Mouse (Mus musculus) limb, embryonic 11.5 days (tissue): Measurements from ENCODE around the gene Nav1. TPM values are rescaled to one million over a fixed set of nuclear protein-coding genes. Genes with fewer than 3 reads are reported as not detected.

Experiments
- ATAC-seq: fragments of 200-750 bp; cut with Nextera tagmentation; 2 replicates; pipeline ENCODE4 v1.8.0; 2017; ENCODE audit warnings: low read depth; ENCODE audit not compliant: insufficient number of reproducible peaks, low FRiP score, low TSS enrichment
- DNase-seq: peaks from one replicate; pipeline ENCODE4 v3.0.0-alpha.2; 2015; ENCODE audit warnings: low spot score
- H3K27ac ChIP-seq: fragments of 300-500 bp; sonication (generic); replicated peaks from 2 replicates; pipeline ENCODE4 v1.5.1; 2014; ENCODE audit warnings: low read depth, mild to moderate bottlenecking, low read length
- H3K27me3 ChIP-seq: fragments of 300-500 bp; sonication (generic); 2 replicates; pipeline ENCODE4 v1.6.1; 2014; ENCODE audit warnings: mild to moderate bottlenecking, low read length, mixed read lengths; ENCODE audit not compliant: control insufficient read depth, insufficient read depth
- H3K36me3 ChIP-seq: fragments of 300-500 bp; sonication (generic); 2 replicates; pipeline ENCODE4 v1.6.1; 2014; ENCODE audit warnings: mild to moderate bottlenecking, low read length, moderate library complexity, mixed read lengths; ENCODE audit not compliant: control insufficient read depth, insufficient read depth
- H3K4me1 ChIP-seq: fragments of 300-500 bp; sonication (generic); 2 replicates; pipeline ENCODE4 v1.6.1; 2014; ENCODE audit warnings: low read length, mixed read lengths; ENCODE audit not compliant: control insufficient read depth, insufficient read depth
- H3K4me2 ChIP-seq: fragments of 300-500 bp; sonication (generic); 2 replicates; pipeline ENCODE4 v1.6.1; 2014; ENCODE audit warnings: low read depth, mild to moderate bottlenecking, moderate library complexity; ENCODE audit not compliant: severe bottlenecking
- H3K4me3 ChIP-seq: fragments of 300-500 bp; sonication (generic); 2 replicates; pipeline ENCODE4 v1.5.1; 2014; ENCODE audit warnings: low read depth, low read length
- H3K9ac ChIP-seq: fragments of 300-500 bp; sonication (generic); 2 replicates; pipeline ENCODE4 v1.6.1; 2014; ENCODE audit warnings: mild to moderate bottlenecking, low read length
- H3K9me3 ChIP-seq: fragments of 300-500 bp; sonication (generic); 2 replicates; pipeline ENCODE4 v1.6.1; 2016; ENCODE audit warnings: low read length; ENCODE audit not compliant: control insufficient read depth
- WGBS: fragments of 180-500 bp; shearing (Covaris S2); extraction: QIAGEN DNeasy Blood & Tissue Kit; methylation state at CpG from one replicate; pipeline ENCODE4 v1.1.7; 2014; 5-methylcytosine and 5-hydroxymethylcytosine counted together
- polyA plus RNA-seq: library from polyadenylated mRNA; unstranded; fragments of >200 nt; fragmentation: Nextera tagmentation; extraction: Ambion mirVana; gene quantifications from 2 replicates; pipeline ENCODE4 v1.2.1, GENCODE M21; 2014

Gene Nav1
- polyA plus RNA-seq, 1 experiment from 2014 or later, result 16.4 TPM

DNA sequence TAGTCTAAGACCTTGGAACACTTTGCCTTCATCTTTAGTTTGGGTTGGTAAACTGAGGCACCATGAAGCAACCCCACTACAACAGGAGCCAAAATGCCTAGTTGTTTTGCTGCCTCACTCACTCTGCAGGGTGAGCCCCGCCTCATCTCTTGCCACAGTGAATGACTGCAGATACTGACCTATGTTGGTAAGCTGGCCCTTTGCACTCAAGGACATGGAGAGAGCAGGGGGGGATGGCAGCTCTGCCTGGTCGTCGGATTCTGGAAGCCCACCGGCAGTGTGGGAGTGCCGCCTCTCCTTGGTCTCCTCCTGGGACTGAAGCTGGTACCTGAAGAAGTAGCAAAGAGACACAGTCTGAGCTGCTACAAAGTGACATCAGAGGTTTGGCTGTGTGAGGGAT is 139.6 kb downstream of the Nav1 start:
- H3K27ac ChIP-seq, result no peak overlapping the region

DNA sequence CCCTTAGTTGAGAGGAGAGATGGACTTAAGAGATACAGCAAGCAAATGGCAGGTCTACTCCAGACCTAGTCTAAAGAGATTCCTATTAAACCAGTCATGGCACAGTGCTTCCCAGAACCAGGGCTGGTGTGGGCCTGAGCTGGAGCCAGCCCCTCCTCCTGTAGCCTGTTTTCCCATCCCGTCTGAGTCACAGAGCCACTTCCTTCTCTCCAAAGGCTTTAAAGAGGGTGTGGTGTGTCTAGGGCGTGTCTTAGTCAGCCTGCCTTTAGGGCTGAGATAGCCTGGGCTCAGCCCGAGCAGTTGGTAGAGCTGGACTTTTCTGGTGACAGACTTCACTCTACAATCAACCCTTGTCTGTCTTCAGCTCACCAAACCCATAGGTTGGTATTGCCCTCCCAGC is 140.2 kb downstream of the Nav1 start:
- Histone ChIP-seq H3K27ac (no peak overlapping the region), H3K27me3 (no peaks in the 10 kb centered on the region), H3K4me3 (no peak overlapping the region), H3K9me3 (no peaks in the 10 kb centered on the region), H3K36me3 (peaks cover 7% of the 10 kb centered on the region), H3K9ac (no peak overlapping the region), H3K4me2 (no peak overlapping the region), H3K4me1 (no peaks in the 10 kb centered on the region)
- no peak for DNase-seq
- WGBS, result 79% methylated on average over 3 of the region's 3 CpGs
- no peak for ATAC-seq

More for the DNA sequence above, 139.6 kb downstream of the Nav1 start:
- WGBS, result 94% methylated on average over 5 of the region's 5 CpGs
- H3K4me2 ChIP-seq, result no peak overlapping the region
- no peaks in the 10 kb centered on the region for H3K4me1 ChIP-seq
- no peak overlapping the region for H3K9ac ChIP-seq
- peaks cover 7% of the 10 kb centered on the region for H3K36me3 ChIP-seq
- no peaks in the 10 kb centered on the region for H3K27me3 ChIP-seq
- H3K9me3 ChIP-seq, result no peaks in the 10 kb centered on the region
- no peak for ATAC-seq
- H3K4me3 ChIP-seq, result no peak overlapping the region
- DNase-seq, result no peak

DNA sequence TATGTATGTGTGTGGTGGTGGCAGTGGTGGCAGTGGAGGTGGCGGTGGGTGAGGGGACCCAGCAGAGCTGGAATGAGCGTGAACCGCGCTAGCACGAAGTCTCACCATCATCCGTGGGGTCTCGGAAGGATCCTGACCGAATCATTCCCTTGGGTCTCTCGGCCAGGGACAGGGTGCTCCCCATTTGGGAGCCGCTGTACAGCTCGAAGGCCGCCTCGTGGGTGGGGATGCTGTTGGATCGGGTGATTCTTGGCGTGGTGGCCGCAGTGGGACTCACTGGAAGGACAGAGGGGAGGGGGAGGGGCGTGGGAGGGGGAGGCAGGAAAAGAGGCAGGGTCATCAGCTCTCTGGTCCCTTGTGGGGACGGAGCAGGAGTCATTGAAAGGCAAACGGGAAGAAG is 141.4 kb downstream of the Nav1 start:
- no peak for DNase-seq
- peaks cover 4% of the 10 kb centered on the region for H3K36me3 ChIP-seq
- no peak for ATAC-seq
- 91% methylated on average over 19 of the region's 19 CpGs for WGBS
- no peak overlapping the region for H3K27ac ChIP-seq
- no peaks in the 10 kb centered on the region for H3K9me3 ChIP-seq
- no peak overlapping the region for H3K4me3 ChIP-seq
- H3K27me3 ChIP-seq, result no peaks in the 10 kb centered on the region
- no peaks in the 10 kb centered on the region for H3K4me1 ChIP-seq
- H3K4me2 ChIP-seq, result no peak overlapping the region
- H3K9ac ChIP-seq, result no peak overlapping the region

DNA sequence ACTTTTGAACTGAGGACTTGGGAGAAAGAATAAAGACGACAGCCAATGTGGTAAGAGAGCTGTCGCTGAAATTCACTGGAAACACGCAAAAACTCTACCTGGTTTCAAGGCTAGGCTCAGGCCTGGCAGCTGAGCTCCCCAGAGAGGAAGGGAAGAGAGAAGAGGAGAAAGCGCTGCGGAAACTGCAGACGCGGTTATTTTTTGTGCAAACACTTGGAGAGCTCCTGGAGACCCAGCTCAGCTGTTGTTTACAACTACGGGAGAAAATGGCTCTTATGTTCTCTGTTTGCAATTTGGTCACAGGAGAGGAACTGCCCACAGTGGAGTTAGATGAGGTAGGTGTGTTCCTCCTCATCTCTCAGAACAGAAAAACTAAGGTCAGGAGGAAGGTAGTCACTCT is 144.4 kb downstream of the Nav1 start:
- H3K9me3 ChIP-seq, result no peaks in the 10 kb centered on the region
- no peak overlapping the region for H3K27ac ChIP-seq
- 84% methylated on average over 8 of the region's 8 CpGs for WGBS
- DNase-seq, result no peak
- no peak overlapping the region for H3K4me2 ChIP-seq
- H3K4me1 ChIP-seq, result no peaks in the 10 kb centered on the region
- no peak overlapping the region for H3K4me3 ChIP-seq
- H3K9ac ChIP-seq, result no peak overlapping the region
- H3K27me3 ChIP-seq, result no peaks in the 10 kb centered on the region
- H3K36me3 ChIP-seq, result peaks cover 6% of the 10 kb centered on the region
- ATAC-seq, result no peak

DNA sequence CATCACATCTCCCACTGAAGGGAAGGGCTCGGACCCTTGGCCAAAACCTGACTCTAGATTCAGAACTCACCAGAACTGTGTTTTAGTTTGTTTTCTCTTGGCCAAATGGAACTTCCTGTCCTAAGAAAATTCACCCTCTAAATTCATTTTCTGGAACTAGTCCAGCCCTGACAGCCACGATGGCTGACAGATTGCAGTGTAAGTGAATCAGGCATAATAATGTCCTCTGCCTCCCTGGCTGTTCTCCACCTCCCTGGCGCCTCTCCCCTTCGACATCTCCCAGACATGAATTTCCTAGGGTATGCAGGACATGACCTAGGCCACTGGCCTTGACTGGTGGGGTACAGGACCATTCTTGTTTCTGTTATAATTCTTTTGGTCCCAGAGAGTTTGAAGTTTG is 144.8 kb downstream of the Nav1 start:
- 85% methylated on average over 4 of the region's 4 CpGs for WGBS

DNA sequence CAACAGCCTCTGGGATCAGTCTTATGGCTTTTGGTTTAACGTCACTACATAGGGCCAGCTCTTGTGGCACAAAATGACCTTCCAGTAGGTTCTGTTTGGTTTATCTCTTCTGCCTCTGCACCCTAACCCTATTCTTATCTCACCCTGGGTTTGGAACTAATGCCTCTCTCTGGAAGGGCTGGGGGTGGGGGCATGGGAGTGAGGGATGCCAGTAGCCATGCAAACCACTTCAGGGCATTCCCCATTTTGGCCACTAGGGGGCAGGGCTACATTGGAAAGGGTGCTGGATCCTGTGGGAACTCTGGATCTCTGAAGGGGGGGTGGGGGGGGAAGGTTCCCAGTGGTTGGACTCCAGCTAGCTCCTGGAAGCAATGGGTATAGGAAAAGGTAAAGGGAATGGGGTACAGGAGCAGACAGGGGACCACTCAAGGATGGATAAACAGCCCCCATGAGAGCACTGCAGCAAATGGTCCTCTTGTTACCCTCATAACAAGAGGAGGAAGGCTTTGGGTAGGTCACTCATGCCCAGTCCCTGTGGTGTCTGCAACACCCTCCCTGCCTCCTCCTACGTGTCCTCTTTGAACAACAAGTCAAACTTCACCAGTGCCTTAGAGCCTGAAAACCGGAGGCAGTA is 145.9 kb downstream of the Nav1 start:
- ATAC-seq (no peak), DNase-seq (peak; percentile 83)
- Histone ChIP-seq H3K4me2 (no peak overlapping the region), H3K27me3 (no peaks in the 10 kb centered on the region), H3K4me1 (no peaks in the 10 kb centered on the region), H3K36me3 (peaks cover 6% of the 10 kb centered on the region), H3K27ac (no peak overlapping the region), H3K9me3 (no peaks in the 10 kb centered on the region), H3K9ac (no peak overlapping the region), H3K4me3 (no peak overlapping the region)
- 72% methylated on average over 3 of the region's 3 CpGs for WGBS

More for the DNA sequence above, 144.8 kb downstream of the Nav1 start:
- H3K4me3 ChIP-seq, result no peak overlapping the region
- no peaks in the 10 kb centered on the region for H3K4me1 ChIP-seq
- no peak overlapping the region for H3K4me2 ChIP-seq
- peaks cover 6% of the 10 kb centered on the region for H3K36me3 ChIP-seq
- no peaks in the 10 kb centered on the region for H3K9me3 ChIP-seq
- DNase-seq (no peak), ATAC-seq (no peak)
- H3K9ac ChIP-seq, result no peak overlapping the region
- no peaks in the 10 kb centered on the region for H3K27me3 ChIP-seq
- H3K27ac ChIP-seq, result no peak overlapping the region

DNA sequence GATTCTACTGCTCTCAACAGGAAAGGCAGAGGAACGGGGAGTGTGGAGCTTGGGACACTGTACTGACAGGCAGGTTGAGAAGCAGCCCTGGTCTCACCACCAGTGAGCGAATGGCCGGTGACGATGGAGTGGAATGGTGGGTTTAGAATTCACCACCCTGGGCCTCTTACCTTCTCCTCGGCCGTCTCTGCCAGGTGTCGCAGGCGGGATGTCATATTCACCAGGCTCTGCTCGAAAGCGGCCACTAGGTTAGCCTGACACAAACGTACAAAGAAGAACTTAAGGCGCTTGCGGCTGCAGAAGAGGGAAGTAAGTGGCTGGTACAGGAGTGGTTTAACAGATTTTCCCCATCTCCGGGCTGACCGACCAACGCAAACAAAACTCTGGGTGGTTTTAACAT is 146.6 kb downstream of the Nav1 start:
- H3K4me2 ChIP-seq, result no peak overlapping the region
- H3K27me3 ChIP-seq, result no peaks in the 10 kb centered on the region
- ATAC-seq, result no peak
- no peak for DNase-seq
- no peak overlapping the region for H3K27ac ChIP-seq
- 95% methylated on average over 16 of the region's 16 CpGs for WGBS
- no peak overlapping the region for H3K4me3 ChIP-seq
- H3K36me3 ChIP-seq, result peaks cover 6% of the 10 kb centered on the region
- H3K9ac ChIP-seq, result no peak overlapping the region
- H3K4me1 ChIP-seq, result no peaks in the 10 kb centered on the region
- no peaks in the 10 kb centered on the region for H3K9me3 ChIP-seq

DNA sequence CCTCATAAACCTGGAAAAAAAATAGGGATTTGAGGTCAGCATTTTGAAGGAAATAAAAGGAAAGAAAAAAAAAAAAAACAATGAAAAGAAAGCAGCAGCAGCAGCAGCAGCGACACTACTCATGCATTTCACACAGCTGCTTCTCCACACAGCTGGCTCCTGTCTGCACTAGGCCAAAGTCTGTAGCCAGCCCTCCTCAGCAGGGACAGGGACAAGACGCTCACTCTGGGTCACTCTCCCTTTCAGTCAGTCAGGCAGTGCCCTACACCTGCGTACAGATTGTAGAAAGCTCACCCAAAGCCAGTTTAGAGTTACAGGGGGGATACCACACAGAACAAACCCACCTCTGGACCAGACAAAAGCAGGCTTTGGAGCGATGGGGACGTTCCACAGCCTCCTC is 149.2 kb downstream of the Nav1 start:
- H3K9ac ChIP-seq, result no peak overlapping the region
- 93% methylated on average over 5 of the region's 5 CpGs for WGBS
- no peaks in the 10 kb centered on the region for H3K4me1 ChIP-seq
- no peaks in the 10 kb centered on the region for H3K9me3 ChIP-seq
- H3K27me3 ChIP-seq, result no peaks in the 10 kb centered on the region
- H3K4me2 ChIP-seq, result no peak overlapping the region
- H3K36me3 ChIP-seq, result peaks cover 11% of the 10 kb centered on the region
- H3K4me3 ChIP-seq, result no peak overlapping the region
- H3K27ac ChIP-seq, result no peak overlapping the region
- no peak for DNase-seq
- ATAC-seq, result no peak

DNA sequence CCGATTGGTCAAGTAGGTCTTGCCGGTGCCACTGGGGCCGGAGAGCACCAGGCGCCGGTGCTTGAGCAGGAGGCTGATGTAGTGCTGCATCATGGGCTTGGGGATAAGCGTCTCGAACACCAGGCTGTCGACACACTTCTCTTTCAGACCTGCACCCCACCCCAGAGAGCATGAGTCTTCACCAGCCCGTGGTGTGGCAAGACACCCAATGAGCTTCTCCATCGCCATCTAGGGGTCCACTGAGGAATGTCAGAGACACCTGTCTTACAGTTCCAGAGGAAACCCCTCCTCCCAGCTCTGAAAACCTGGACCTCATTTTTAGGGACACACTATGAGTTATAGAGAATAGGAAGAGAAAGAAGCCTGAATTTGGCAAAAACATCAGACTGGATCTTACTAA is 154.8 kb downstream of the Nav1 start:
- Histone ChIP-seq H3K36me3 (peaks cover 7% of the 10 kb centered on the region), H3K27ac (no peak overlapping the region), H3K4me3 (no peak overlapping the region), H3K9me3 (no peaks in the 10 kb centered on the region), H3K4me2 (no peak overlapping the region), H3K4me1 (no peaks in the 10 kb centered on the region), H3K27me3 (no peaks in the 10 kb centered on the region), H3K9ac (no peak overlapping the region)
- 81% methylated on average over 10 of the region's 10 CpGs for WGBS
- DNase-seq (peak; percentile 45), ATAC-seq (no peak)
